Mouse (Mus musculus) heart, adult 2 months (tissue): ENCODE measurements at regions not wholly inside any gene's neighbourhood (a gene's known extent, or its start where the extent isn't known, plus 50 kb on each side); places are given as distances from the start of the nearest gene placed in this dataset.

ENCODE experiments used
- DNase-seq, 2 experiments: peaks; one replicate each; pipeline ENCODE4 v3.0.0; 2021
- H3K27ac ChIP-seq: fragments of 200-600 bp; 2 replicates; pipeline ENCODE4 v1.8.1; 2022
- H3K27me3 ChIP-seq: fragments of 200-500 bp; 2 replicates; pipeline ENCODE4 v1.6.1; 2012; ENCODE audit warnings: mild to moderate bottlenecking, low read length, inconsistent platforms, mixed read lengths; ENCODE audit not compliant: control insufficient read depth, insufficient read depth
- H3K36me3 ChIP-seq: fragments of 200-500 bp; 2 replicates; pipeline ENCODE4 v1.6.1; 2012; ENCODE audit warnings: low read length, inconsistent platforms; ENCODE audit not compliant: control insufficient read depth, insufficient read depth
- H3K4me1 ChIP-seq: fragments of 200-500 bp; 2 replicates; pipeline ENCODE4 v1.6.1; 2011; ENCODE audit warnings: low read length; ENCODE audit not compliant: control insufficient read depth, insufficient read depth
- H3K4me3 ChIP-seq: fragments of 200-600 bp; 2 replicates; pipeline ENCODE4 v1.8.1; 2022
- H3K79me2 ChIP-seq: fragments of 200-500 bp; replicated peaks from 2 replicates; pipeline ENCODE4 v1.6.1; 2012; ENCODE audit warnings: mild to moderate bottlenecking, inconsistent platforms, low read length, moderate library complexity, mixed read lengths; ENCODE audit not compliant: control insufficient read depth, insufficient read depth
- H3K9ac ChIP-seq: fragments of 200-500 bp; 2 replicates; pipeline ENCODE4 v1.6.1; 2012; ENCODE audit warnings: low read depth, mild to moderate bottlenecking, control low read depth, inconsistent platforms, low read length, mixed read lengths
- CTCF ChIP-seq: fragments of 200-600 bp; IDR thresholded peaks from 2 replicates; pipeline ENCODE4 v1.8.1; 2022; ENCODE audit warnings: antibody characterized with exemption, mild to moderate bottlenecking, moderate library complexity
- EP300 ChIP-seq: fragments of 200-500 bp; IDR thresholded peaks from 2 replicates; pipeline ENCODE4 v1.6.1; 2011; ENCODE audit warnings: low read depth, low read length, control low read depth; ENCODE audit not compliant: insufficient read depth
- POLR2A ChIP-seq: fragments of 200-500 bp; IDR thresholded peaks from 2 replicates; pipeline ENCODE4 v1.6.1; 2011; ENCODE audit warnings: mild to moderate bottlenecking, low read depth, low read length, control low read depth; ENCODE audit not compliant: insufficient read depth
- WGBS: fragments of 180-500 bp; shearing (Covaris S2); methylation state at CpG from one replicate; pipeline ENCODE4 v1.1.7; 2018; 5-methylcytosine and 5-hydroxymethylcytosine counted together
- intact Hi-C: fragments of 180-260 bp; cut with DNase I; formaldehyde crosslinking; loops from one replicate; pipeline ENCODE4 v1.15.1; 2025

DNA sequence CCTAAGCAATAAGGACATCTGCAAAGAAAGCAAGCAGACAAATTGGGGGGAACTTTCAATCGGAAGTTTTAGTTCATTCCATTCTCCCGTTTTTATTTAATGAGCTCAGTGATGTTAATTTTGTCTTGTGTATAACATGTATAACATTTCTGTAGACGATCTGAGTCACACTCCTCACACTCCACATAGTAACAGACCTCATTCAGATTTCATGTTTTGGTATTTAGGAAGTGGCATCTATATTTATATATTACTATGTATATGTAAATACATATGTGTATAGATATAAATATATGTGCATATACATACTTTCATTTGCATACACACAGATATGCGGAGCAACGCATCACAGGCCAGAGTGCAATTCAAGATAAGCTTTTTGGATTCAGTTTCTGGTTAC is 444.9 kb upstream of the Fam92a start:
- DNase-seq = no peak
- intact Hi-C loops = no loop called here
- no peak overlapping the region for H3K27ac ChIP-seq
- no peak overlapping the region for H3K4me3 ChIP-seq
- 81% methylated on average over 5 of the region's 5 CpGs for WGBS
- no peak for TF ChIP-seq POLR2A
- no peaks in the 10 kb centered on the region for H3K27me3 ChIP-seq
- no peaks in the 10 kb centered on the region for H3K4me1 ChIP-seq
- H3K36me3 ChIP-seq = no peaks in the 10 kb centered on the region
- H3K79me2 ChIP-seq = no peaks in the 10 kb centered on the region
- no peak overlapping the region for H3K9ac ChIP-seq

DNA sequence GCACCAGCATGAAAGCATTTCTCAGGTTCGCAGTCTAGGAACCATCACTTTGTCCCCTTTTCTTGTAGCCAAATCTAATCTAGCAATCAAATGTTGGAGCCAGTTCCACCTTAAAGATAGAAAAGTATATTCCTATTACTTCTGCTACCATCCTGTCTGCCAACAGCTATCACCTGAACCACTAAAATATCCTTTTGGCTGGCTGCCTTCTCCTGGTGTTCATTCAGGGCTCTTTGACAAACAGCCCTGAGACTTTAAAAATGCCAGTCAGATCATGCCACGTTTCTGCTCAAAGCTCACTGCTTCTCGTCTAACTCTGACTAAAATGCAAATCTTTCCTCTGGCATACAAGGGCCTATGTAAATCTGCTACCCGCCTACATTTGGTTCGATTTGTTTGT is 439.7 kb upstream of the Fam92a start:
- intact Hi-C loops = no loop called here
- no peak overlapping the region for H3K27ac ChIP-seq
- 64% methylated on average over 5 of the region's 5 CpGs for WGBS
- no peaks in the 10 kb centered on the region for H3K4me1 ChIP-seq
- no peaks in the 10 kb centered on the region for H3K79me2 ChIP-seq
- H3K4me3 ChIP-seq = no peak overlapping the region
- H3K36me3 ChIP-seq = no peaks in the 10 kb centered on the region
- no peak for DNase-seq
- H3K9ac ChIP-seq = no peak overlapping the region
- TF ChIP-seq CTCF (no peak), POLR2A (no peak), EP300 (no peak)
- no peaks in the 10 kb centered on the region for H3K27me3 ChIP-seq

DNA sequence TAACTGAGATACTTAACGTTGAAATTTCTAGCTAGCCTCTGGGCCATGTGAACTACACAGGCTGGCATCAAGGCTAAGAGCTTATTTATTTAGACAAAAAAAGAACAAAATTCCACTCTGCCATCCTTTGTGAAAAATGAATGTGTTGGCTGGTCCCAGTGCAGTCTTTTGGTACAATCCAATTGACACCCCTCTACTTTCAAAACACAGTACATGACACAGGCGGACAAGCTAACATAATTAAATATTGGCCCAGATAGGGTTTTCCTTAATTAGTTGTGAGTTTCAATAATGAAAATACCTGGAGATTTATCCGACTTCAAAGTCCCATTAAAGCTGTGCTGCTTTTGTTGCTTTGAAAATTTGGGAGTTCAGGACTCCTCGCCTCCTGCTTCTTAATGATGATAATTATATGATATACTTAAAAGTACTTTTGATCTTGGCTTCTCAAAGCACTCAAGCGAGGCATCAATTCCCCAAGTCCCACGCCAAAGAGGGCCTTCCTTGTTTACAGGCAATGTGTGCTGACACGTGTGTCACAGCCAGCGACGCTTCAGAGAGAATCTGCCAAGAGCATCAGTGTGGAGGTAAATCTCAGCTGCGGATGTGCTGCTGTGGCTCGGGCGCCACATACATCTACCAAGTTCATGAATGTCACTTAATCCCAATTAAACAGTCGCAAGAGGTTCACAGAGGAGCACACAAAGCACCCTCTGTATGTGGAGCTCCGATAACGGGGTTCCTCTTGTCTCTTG is 429.5 kb upstream of the Fam92a start:
- TF ChIP-seq CTCF = no peak
- no peak for TF ChIP-seq EP300
- no peak for TF ChIP-seq POLR2A
- WGBS = 91% methylated on average over 15 of the region's 15 CpGs
- intact Hi-C loops = no loop called here
- no peaks in the 10 kb centered on the region for H3K27me3 ChIP-seq
- H3K79me2 ChIP-seq = no peaks in the 10 kb centered on the region
- H3K27ac ChIP-seq = no peak overlapping the region
- H3K4me3 ChIP-seq = no peak overlapping the region
- no peaks in the 10 kb centered on the region for H3K4me1 ChIP-seq
- H3K36me3 ChIP-seq = no peaks in the 10 kb centered on the region
- no peak overlapping the region for H3K9ac ChIP-seq
- no peak for DNase-seq

DNA sequence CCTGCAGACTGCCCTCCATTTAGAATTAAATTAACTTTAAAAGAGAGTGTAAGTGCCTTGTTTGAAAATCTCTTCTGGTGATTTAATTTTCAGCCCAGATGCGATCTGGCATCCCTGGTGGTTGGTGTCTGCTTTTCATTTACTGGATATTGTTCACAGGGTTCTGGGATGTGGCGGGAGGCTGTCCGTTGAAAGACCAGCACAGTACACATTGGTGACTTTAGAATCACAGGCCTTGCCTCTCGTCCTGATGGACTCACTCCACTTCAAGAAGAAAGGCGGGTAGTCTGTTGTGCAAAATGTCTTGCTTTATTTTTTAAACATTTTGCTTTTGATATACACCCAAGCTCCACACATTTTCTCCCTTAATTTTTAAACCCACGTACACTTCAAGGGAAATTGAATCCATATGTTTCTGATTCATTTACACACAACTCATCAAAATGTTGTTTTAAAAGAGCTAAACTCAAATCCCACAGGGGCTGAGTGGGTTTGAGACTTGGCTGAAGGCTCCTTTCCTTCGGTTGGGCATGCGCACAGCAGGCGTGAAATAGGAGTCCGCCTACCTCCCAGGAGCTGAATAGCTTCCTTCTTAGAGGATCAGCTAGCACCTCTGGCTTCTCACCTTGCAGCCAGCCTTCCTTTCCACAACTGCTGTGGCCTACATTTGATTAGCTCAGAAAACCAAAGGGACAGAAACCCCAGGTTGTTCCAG is 424.1 kb upstream of the Fam92a start:
- H3K36me3 ChIP-seq = no peaks in the 10 kb centered on the region
- no peaks in the 10 kb centered on the region for H3K79me2 ChIP-seq
- no peak overlapping the region for H3K27ac ChIP-seq
- no peak for TF ChIP-seq EP300
- H3K27me3 ChIP-seq = no peaks in the 10 kb centered on the region
- no peak for DNase-seq
- intact Hi-C loops = no loop called here
- H3K4me1 ChIP-seq = no peaks in the 10 kb centered on the region
- H3K4me3 ChIP-seq = no peak overlapping the region
- 73% methylated on average over 10 of the region's 10 CpGs for WGBS
- no peak overlapping the region for H3K9ac ChIP-seq

DNA sequence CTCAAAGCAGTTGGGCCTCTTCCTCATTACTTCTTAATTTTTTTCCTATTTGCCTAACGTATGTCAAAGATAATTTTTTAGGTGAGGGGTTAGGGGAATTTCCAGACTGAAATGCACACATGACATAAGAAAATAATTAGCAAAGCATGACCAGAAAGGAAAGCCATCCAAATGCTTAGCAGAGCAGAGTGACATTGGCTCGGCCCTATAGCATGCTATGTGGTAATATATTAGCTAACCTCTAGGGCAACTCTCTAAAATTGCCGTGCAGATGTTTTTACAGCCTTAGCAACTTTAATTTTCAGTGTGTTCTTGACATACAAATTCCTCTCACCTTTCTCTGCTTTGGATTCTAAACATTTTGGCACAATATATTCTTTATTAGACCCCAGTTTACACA is 421.2 kb upstream of the Fam92a start:
- no peak overlapping the region for H3K9ac ChIP-seq
- 75% methylated on average over 3 of the region's 3 CpGs for WGBS
- intact Hi-C loops = no loop called here
- no peak for DNase-seq
- no peaks in the 10 kb centered on the region for H3K4me1 ChIP-seq
- H3K27ac ChIP-seq = no peak overlapping the region
- H3K36me3 ChIP-seq = no peaks in the 10 kb centered on the region
- no peaks in the 10 kb centered on the region for H3K79me2 ChIP-seq
- H3K27me3 ChIP-seq = no peaks in the 10 kb centered on the region
- TF ChIP-seq POLR2A (no peak), EP300 (no peak), CTCF (no peak)
- no peak overlapping the region for H3K4me3 ChIP-seq

DNA sequence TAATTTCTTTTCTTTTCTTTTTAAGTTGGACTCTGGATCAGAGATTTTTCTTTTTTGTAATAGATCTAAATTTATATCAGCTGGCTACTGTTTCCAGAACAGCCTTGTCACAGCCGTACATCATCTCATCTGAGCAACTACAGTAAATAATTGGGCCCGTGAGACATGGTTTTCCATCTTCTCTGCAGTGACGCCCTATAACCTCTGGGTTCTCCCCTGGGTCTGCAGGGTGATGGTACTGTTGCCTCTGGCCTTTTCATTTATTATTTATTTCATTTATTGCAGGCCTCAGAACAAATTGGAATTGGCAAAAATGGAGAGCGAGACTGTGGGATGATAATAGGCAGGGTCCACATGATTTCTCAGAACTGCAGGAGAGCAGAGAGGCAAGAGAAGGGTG is 406.3 kb upstream of the Fam92a start:
- no peak for DNase-seq
- intact Hi-C loops = no loop called here
- TF ChIP-seq POLR2A = no peak
- no peak for TF ChIP-seq CTCF
- no peak for TF ChIP-seq EP300
- Histone ChIP-seq H3K36me3 (no peaks in the 10 kb centered on the region), H3K4me3 (no peak overlapping the region), H3K9ac (no peak overlapping the region), H3K4me1 (no peaks in the 10 kb centered on the region), H3K79me2 (no peaks in the 10 kb centered on the region), H3K27me3 (no peaks in the 10 kb centered on the region), H3K27ac (no peak overlapping the region)
- 80% methylated on average over 4 of the region's 4 CpGs for WGBS
